Mouse (Mus musculus) hindbrain, embryonic 10.5 days (tissue): ENCODE results near the gene Tanc2. TPM values are rescaled to one million over a fixed set of nuclear protein-coding genes. Genes with fewer than 3 reads are reported as not detected.

Source experiments
- DNase-seq: peaks from one replicate; pipeline ENCODE4 v3.0.0-alpha.2; 2017; ENCODE audit warnings: low spot score
- H3K27ac ChIP-seq: fragments of 300-500 bp; sonication (generic); 2 replicates; pipeline ENCODE4 v1.5.1; 2016; ENCODE audit warnings: mild to moderate bottlenecking, moderate library complexity
- H3K27me3 ChIP-seq: fragments of 300-500 bp; sonication (generic); 2 replicates; pipeline ENCODE4 v1.6.1; 2016; ENCODE audit warnings: mild to moderate bottlenecking; ENCODE audit not compliant: poor library complexity, insufficient read depth, severe bottlenecking
- H3K36me3 ChIP-seq: fragments of 300-500 bp; sonication (generic); 2 replicates; pipeline ENCODE4 v1.6.1; 2016; ENCODE audit warnings: mild to moderate bottlenecking, moderate library complexity
- H3K4me1 ChIP-seq: fragments of 300-500 bp; sonication (generic); replicated peaks from 2 replicates; pipeline ENCODE4 v1.6.1; 2016; ENCODE audit warnings: mild to moderate bottlenecking
- H3K4me3 ChIP-seq: fragments of 300-500 bp; sonication (generic); 2 replicates; pipeline ENCODE4 v1.5.1; 2016; ENCODE audit warnings: mild to moderate bottlenecking, moderate library complexity
- H3K9me3 ChIP-seq: fragments of 300-500 bp; sonication (generic); 2 replicates; pipeline ENCODE4 v1.6.1; 2016; ENCODE audit warnings: mild to moderate bottlenecking, moderate library complexity
- WGBS: fragments of 180-500 bp; shearing (Covaris S2); methylation state at CpG from one replicate; pipeline ENCODE4 v1.1.7; 2016; 5-methylcytosine and 5-hydroxymethylcytosine counted together
- polyA plus RNA-seq: library from polyadenylated mRNA; unstranded; fragments of >200 nt; fragmentation: Nextera tagmentation; extraction: Ambion mirVana; gene quantifications from 2 replicates; pipeline ENCODE4 v1.2.1, GENCODE M21; 2016

Gene Tanc2
- polyA plus RNA-seq, 1 experiment from 2014 or later, result 13.9 TPM

DNA sequence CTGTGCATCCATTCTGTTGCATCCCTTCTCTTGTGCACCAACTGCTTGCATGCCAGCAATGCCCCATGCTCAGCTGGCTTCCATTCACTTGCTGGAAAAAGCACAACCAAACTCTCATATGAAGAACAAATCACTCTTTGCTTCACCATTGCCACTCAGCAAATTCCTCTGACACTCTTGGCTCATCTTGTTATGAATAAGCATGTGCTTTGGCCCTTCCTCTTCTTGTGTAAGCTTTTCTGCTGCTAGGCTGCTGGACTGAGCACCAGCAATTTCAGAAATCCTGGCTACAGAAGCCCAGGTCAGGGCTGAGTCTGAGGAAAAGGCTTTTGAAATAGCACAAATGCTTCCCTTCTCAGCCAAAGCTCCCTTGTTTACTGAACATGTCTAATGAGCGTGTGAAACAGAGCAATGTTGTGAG is 22.6 kb upstream of the Tanc2 start:
- no peak for DNase-seq
- no peak overlapping the region for H3K4me3 ChIP-seq
- H3K27me3 ChIP-seq, result no peaks in the 10 kb centered on the region
- WGBS, result 62% methylated on average over 1 of the region's 1 CpGs
- 0 out of 2 replicates have a peak, but pooled peaks cover 6% of the 10 kb centered on the region for H3K4me1 ChIP-seq
- H3K36me3 ChIP-seq, result no peaks in the 10 kb centered on the region
- no peaks in the 10 kb centered on the region for H3K9me3 ChIP-seq
- no peak overlapping the region for H3K27ac ChIP-seq

GRCm38 (mm10) chr11:105571996-105572395 is 17.8 kb upstream of the Tanc2 start:
- H3K27ac ChIP-seq, result no peak overlapping the region
- H3K4me3 ChIP-seq, result no peak overlapping the region
- H3K9me3 ChIP-seq, result no peaks in the 10 kb centered on the region
- no peaks in the 10 kb centered on the region for H3K27me3 ChIP-seq
- 77% methylated on average over 8 of the region's 8 CpGs for WGBS
- H3K4me1 ChIP-seq, result 0 out of 2 replicates have a peak, but pooled peaks cover 4% of the 10 kb centered on the region
- DNase-seq, result no peak
- H3K36me3 ChIP-seq, result no peaks in the 10 kb centered on the region

GRCm38 (mm10) chr11:105574241-105574640 is 15.5 kb upstream of the Tanc2 start:
- Histone ChIP-seq H3K36me3 (no peaks in the 10 kb centered on the region), H3K4me1 (no peaks in the 10 kb centered on the region), H3K27ac (no peak overlapping the region), H3K9me3 (no peaks in the 10 kb centered on the region), H3K4me3 (no peak overlapping the region), H3K27me3 (no peaks in the 10 kb centered on the region)
- WGBS, result 78% methylated on average over 7 of the region's 7 CpGs
- no peak for DNase-seq

- H3K4me1 ChIP-seq, result no peaks in the 10 kb centered on the region
- H3K27ac ChIP-seq, result no peak overlapping the region
- H3K4me3 ChIP-seq, result no peak overlapping the region
- peaks cover 7% of the 10 kb centered on the region for H3K9me3 ChIP-seq
- H3K27me3 ChIP-seq, result no peaks in the 10 kb centered on the region
- no peaks in the 10 kb centered on the region for H3K36me3 ChIP-seq
- DNase-seq, result no peak
Observed at GRCm38 (mm10) chr11:105577211-105577610, 12.6 kb upstream of the Tanc2 start.

DNA sequence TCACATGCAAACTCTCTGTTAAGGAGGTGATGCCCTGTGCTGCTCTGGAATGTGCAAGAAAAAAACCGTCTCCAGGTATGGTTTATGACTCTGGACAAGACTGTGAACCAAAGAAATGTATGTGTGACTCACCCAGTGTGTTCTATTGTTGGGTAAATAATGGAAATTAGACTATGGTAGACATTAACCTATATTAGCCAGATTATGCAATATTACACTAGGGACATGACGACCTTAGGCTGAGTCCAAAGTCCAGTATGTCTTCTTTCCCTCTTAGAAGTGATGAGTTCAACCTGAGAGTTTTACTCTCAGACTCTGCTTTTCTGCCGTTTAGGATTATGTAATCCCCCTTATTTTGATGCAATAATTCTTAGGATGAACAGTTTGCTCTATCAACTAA is 7.8 kb upstream of the Tanc2 start:
- WGBS, result 94% methylated on average over 3 of the region's 3 CpGs
- no peak overlapping the region for H3K4me3 ChIP-seq
- no peaks in the 10 kb centered on the region for H3K4me1 ChIP-seq
- H3K36me3 ChIP-seq, result no peaks in the 10 kb centered on the region
- peaks cover 7% of the 10 kb centered on the region for H3K9me3 ChIP-seq
- no peak overlapping the region for H3K27ac ChIP-seq
- DNase-seq, result no peak
- H3K27me3 ChIP-seq, result no peaks in the 10 kb centered on the region

GRCm38 (mm10) chr11:105589231-105589876 is 432 bp upstream of the Tanc2 start:
- peak overlapping the region; percentile 96 for H3K27ac ChIP-seq
- H3K27me3 ChIP-seq, result peaks cover 6% of the 10 kb centered on the region; the same call in 1 of the 2 replicates
- under 1% methylated on average over 70 of the region's 70 CpGs for WGBS
- peak; percentile 89 for DNase-seq
- H3K9me3 ChIP-seq, result no peaks in the 10 kb centered on the region
- no peaks in the 10 kb centered on the region for H3K36me3 ChIP-seq
- H3K4me3 ChIP-seq, result peak overlapping the region; percentile 89
- H3K4me1 ChIP-seq, result peaks cover 22% of the 10 kb centered on the region; the same call in 1 of the 2 replicates

- WGBS, result 28% methylated on average over 1 of the region's 1 CpGs
- H3K4me3 ChIP-seq, result peak overlapping the region; percentile 89
- H3K27me3 ChIP-seq, result peaks cover 6% of the 10 kb centered on the region; the same call in 1 of the 2 replicates
- H3K9me3 ChIP-seq, result no peaks in the 10 kb centered on the region
- H3K27ac ChIP-seq, result no peak overlapping the region
- no peaks in the 10 kb centered on the region for H3K36me3 ChIP-seq
- DNase-seq, result peak; percentile 18
- peaks cover 22% of the 10 kb centered on the region; the same call in 1 of the 2 replicates for H3K4me1 ChIP-seq
Observed at GRCm38 (mm10) chr11:105591905-105592304, 2.1 kb downstream of the Tanc2 start.

DNA sequence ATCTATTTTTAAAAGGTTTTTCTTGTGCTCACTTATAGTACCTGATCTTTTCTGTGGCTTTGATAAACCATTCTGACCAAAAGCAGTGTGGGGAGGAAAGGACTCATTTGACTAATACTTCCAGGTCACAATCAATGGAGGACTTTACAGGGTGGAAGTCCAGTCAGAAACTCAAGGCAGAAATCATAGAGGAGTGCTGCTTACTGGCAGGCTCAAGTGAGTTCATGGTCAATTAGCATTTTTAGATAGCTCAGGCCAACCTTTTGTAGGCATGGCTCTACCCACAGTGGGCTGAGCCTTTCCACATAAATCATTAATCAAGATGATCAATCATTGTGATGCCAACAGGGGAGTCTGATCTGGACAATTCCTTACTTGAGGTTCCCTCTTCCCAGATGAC is 12.4 kb downstream of the Tanc2 start:
- no peak overlapping the region for H3K27ac ChIP-seq
- H3K9me3 ChIP-seq, result no peaks in the 10 kb centered on the region
- H3K27me3 ChIP-seq, result no peaks in the 10 kb centered on the region

DNA sequence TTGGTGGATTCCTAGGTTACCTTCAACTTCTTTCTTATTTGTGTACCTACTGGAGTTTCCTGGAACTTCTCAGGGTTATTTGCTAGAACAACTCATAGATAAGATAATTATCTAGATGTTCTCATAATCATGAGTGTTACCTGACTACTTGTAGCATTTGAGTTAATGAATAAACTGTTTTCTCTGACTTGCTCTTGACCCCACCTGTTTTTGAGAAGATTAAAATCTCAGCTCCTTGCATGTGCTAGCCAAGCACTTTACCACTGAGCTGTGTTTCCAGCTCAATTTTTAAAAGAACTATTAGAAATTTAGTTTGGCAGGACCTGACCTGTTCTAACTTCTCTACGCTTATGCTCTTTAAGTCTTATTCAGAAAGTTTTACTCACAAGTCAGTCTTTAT is 36.4 kb downstream of the Tanc2 start:
- Histone ChIP-seq H3K36me3 (no peaks in the 10 kb centered on the region), H3K9me3 (no peaks in the 10 kb centered on the region), H3K4me1 (no peaks in the 10 kb centered on the region), H3K4me3 (no peak overlapping the region), H3K27me3 (no peaks in the 10 kb centered on the region), H3K27ac (no peak overlapping the region)
- DNase-seq, result no peak
- WGBS, result 92% methylated on average over 1 of the region's 1 CpGs

More for the DNA sequence above, 12.4 kb downstream of the Tanc2 start:
- no peaks in the 10 kb centered on the region for H3K36me3 ChIP-seq
- no peak for DNase-seq
- H3K4me1 ChIP-seq, result no peaks in the 10 kb centered on the region
- no peak overlapping the region for H3K4me3 ChIP-seq

GRCm38 (mm10) chr11:105643995-105644394 is 54.2 kb downstream of the Tanc2 start:
- Histone ChIP-seq H3K27me3 (no peaks in the 10 kb centered on the region), H3K27ac (no peak overlapping the region), H3K4me3 (no peak overlapping the region), H3K4me1 (no peaks in the 10 kb centered on the region), H3K36me3 (no peaks in the 10 kb centered on the region), H3K9me3 (no peaks in the 10 kb centered on the region)
- DNase-seq, result no peak

DNA sequence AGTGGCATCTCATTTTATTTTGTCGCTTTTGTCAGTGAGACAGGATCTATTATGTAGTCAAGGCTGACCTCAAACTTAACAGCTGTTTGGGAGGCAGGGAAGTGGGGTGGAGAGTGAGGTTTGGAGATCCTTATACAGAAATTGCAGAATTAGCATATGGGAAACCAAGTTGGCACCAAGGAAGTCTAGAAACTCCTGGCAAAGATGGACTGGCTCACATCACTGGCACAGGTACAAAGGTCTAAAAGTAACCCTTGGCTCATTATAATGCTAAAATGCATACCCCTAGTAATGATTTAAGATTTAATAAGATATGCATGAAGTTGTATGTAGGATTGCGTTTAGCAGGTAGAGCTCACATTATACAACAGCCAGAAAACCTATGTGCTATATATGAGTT is 58.2 kb downstream of the Tanc2 start:
- Histone ChIP-seq H3K4me1 (no peaks in the 10 kb centered on the region), H3K9me3 (no peaks in the 10 kb centered on the region), H3K27ac (no peak overlapping the region), H3K36me3 (no peaks in the 10 kb centered on the region), H3K4me3 (no peak overlapping the region), H3K27me3 (no peaks in the 10 kb centered on the region)
- WGBS, result 95% methylated on average over 2 of the region's 2 CpGs
- DNase-seq, result no peak

GRCm38 (mm10) chr11:105654616-105655015 is 64.8 kb downstream of the Tanc2 start:
- H3K36me3 ChIP-seq, result no peaks in the 10 kb centered on the region
- DNase-seq, result no peak
- H3K4me3 ChIP-seq, result no peak overlapping the region
- no peaks in the 10 kb centered on the region for H3K27me3 ChIP-seq
- no peaks in the 10 kb centered on the region for H3K9me3 ChIP-seq
- H3K27ac ChIP-seq, result no peak overlapping the region
- no peaks in the 10 kb centered on the region for H3K4me1 ChIP-seq
- 92% methylated on average over 2 of the region's 2 CpGs for WGBS

DNA sequence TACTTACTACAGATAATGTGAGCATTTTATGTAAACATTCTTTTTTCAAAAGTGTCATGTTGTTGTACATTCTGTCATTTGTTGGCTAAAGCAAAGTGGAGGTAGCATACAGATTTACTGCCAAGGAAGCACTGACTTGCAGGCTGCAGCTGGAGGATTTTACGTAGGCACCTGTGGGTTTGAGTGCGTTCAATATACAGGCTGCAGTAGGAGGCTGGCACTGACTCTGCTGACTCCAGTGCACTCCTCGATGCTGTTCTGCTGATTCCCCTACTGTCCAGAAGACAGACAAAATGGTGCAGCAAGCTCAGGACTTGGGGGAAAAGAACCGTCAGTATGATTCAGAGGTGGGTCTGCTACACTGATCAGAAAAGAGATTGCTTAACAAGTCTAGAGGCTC is 65.5 kb downstream of the Tanc2 start:
- H3K27ac ChIP-seq, result no peak overlapping the region
- no peaks in the 10 kb centered on the region for H3K27me3 ChIP-seq
- H3K9me3 ChIP-seq, result no peaks in the 10 kb centered on the region
- WGBS, result 87% methylated on average over 4 of the region's 4 CpGs
- H3K4me3 ChIP-seq, result no peak overlapping the region
- H3K4me1 ChIP-seq, result no peaks in the 10 kb centered on the region
- no peak for DNase-seq
- no peaks in the 10 kb centered on the region for H3K36me3 ChIP-seq

- WGBS, result 80% methylated on average over 1 of the region's 1 CpGs
- no peak for DNase-seq
- no peak overlapping the region for H3K4me3 ChIP-seq
Observed at GRCm38 (mm10) chr11:105667879-105668278, 78.1 kb downstream of the Tanc2 start.

More at GRCm38 (mm10) chr11:105667879-105668278, 78.1 kb downstream of the Tanc2 start:
- Histone ChIP-seq H3K27ac (no peak overlapping the region), H3K27me3 (no peaks in the 10 kb centered on the region), H3K9me3 (no peaks in the 10 kb centered on the region), H3K36me3 (no peaks in the 10 kb centered on the region), H3K4me1 (no peaks in the 10 kb centered on the region)
